Comparison of ENCODE assay signal across 15 mouse cellular contexts in genomic region chr8:78537795-78538194, GRCm38 (mm10).
"Had no signal": no experiment of that assay in that cellular context is flagged by ENCODE, and none has a peak within 500 bp of the region (broad histone marks: within the 10 kb centered on the region; RNA-seq: fewer than 3 reads in every experiment).

No protein-coding gene starts in this region.

- H3K4me3 ChIP-seq: lung, embryonic 15.5 days; megakaryocyte, embryonic 14.5 days; midbrain, embryonic 13.5 days; midbrain, embryonic 15.5 days; neural tube, embryonic 12.5 days; stomach, embryonic 15.5 days had no signal

- H3K4me1 ChIP-seq: lung, embryonic 15.5 days; midbrain, embryonic 13.5 days; midbrain, embryonic 15.5 days; neural tube, embryonic 12.5 days had no signal

- DNase-seq: lung, adult 2 months; lung, postnatal 14 days; lung, postnatal 36 days; right cerebral cortex, postnatal 14 days; thymus, adult 2 months; thymus, postnatal 25 days; thymus, postnatal 4 days had no signal

- H3K27me3 ChIP-seq: lung, embryonic 15.5 days; megakaryocyte, embryonic 14.5 days; midbrain, embryonic 13.5 days; midbrain, embryonic 15.5 days; neural tube, embryonic 12.5 days; stomach, embryonic 15.5 days had no signal

- H3K9me3 ChIP-seq: lung, embryonic 15.5 days; megakaryocyte, embryonic 14.5 days; midbrain, embryonic 13.5 days; midbrain, embryonic 15.5 days; neural tube, embryonic 12.5 days; stomach, embryonic 15.5 days had no signal

- H3K27ac ChIP-seq: lung, embryonic 15.5 days; macrophage; midbrain, embryonic 13.5 days; midbrain, embryonic 15.5 days; neural tube, embryonic 12.5 days; stomach, embryonic 15.5 days; stomach, postnatal 0 days had no signal

- H3K9ac ChIP-seq: lung, embryonic 15.5 days; midbrain, embryonic 13.5 days; midbrain, embryonic 15.5 days; neural tube, embryonic 12.5 days; stomach, embryonic 15.5 days had no signal
